Comparison of ENCODE assay signal across 18 mouse cellular contexts in genomic region chr5:47980459-47980858, GRCm38 (mm10). TPM values are rescaled to one million over a fixed set of nuclear protein-coding genes. Genes with fewer than 3 reads are reported as not detected.
DNase-seq lines count a peak whose midpoint lies in the region; ATAC-seq and TF ChIP-seq lines count a peak whose summit lies in the region.
"Had no signal": no experiment of that assay in that cellular context is flagged by ENCODE, and none has a peak within 500 bp of the region (broad histone marks: within the 10 kb centered on the region; RNA-seq: fewer than 3 reads in every experiment).

No protein-coding gene starts in this region.

- no peak overlapping the region for H3K4me2 ChIP-seq in midbrain, embryonic 14.5 days (ENCODE audit: low read length)
- H3K4me2 ChIP-seq in midbrain, embryonic 13.5 days (replicated peaks): no peak overlapping the region
- H3K4me2 ChIP-seq in stomach, postnatal 0 days (replicated peaks; ENCODE audit: low read depth): no peak overlapping the region
- H3K4me2 ChIP-seq: forebrain, embryonic 15.5 days; midbrain, embryonic 12.5 days; neural tube, embryonic 13.5 days had no signal

- TF ChIP-seq CTCF in brain, embryonic 14.5 days (IDR thresholded peaks at IDR 0.05; ENCODE audit: borderline replicate concordance, extremely low read depth, insufficient read depth, insufficient read length): peak; percentile 25; the same call in 1 of the 2 replicates
- TF ChIP-seq CTCF in stomach, postnatal 0 days (IDR thresholded peaks at IDR 0.05; ENCODE audit: low read depth): peak; percentile 58
- TF ChIP-seq CTCF in gastrocnemius, adult 2 months (IDR thresholded peaks at IDR 0.05): no peak

- peaks cover 15% of the 10 kb centered on the region; the same call in 1 of the 2 replicates for H3K4me1 ChIP-seq in midbrain, embryonic 14.5 days (ENCODE audit: control insufficient read depth, insufficient read depth, low read length)
- peaks cover 19% of the 10 kb centered on the region for H3K4me1 ChIP-seq in midbrain, embryonic 13.5 days (replicated peaks)
- peaks cover 3% of the 10 kb centered on the region; the same call in 1 of the 2 replicates for H3K4me1 ChIP-seq in stomach, postnatal 0 days (replicated peaks; ENCODE audit: control insufficient read depth, insufficient read depth)

- intact Hi-C loops in gastrocnemius, adult 2 months (cut with DNase I): no loop called here

- 30% methylated on average over 5 of the region's 5 CpGs for WGBS in midbrain, embryonic 14.5 days
- WGBS in midbrain, embryonic 13.5 days: 25% methylated on average over 5 of the region's 5 CpGs
- WGBS in stomach, postnatal 0 days: 39% methylated on average over 5 of the region's 5 CpGs

- no peak overlapping the region for H3K4me3 ChIP-seq in midbrain, embryonic 14.5 days (replicated peaks; ENCODE audit: low read depth, low read length)
- H3K4me3 ChIP-seq in midbrain, embryonic 13.5 days (replicated peaks): no peak overlapping the region
- H3K4me3 ChIP-seq in stomach, postnatal 0 days (ENCODE audit: low read depth, low read length): no peak overlapping the region
- H3K4me3 ChIP-seq in gastrocnemius, adult 2 months: no peak overlapping the region
- H3K4me3 ChIP-seq: forebrain, embryonic 15.5 days; midbrain, embryonic 12.5 days; neural tube, embryonic 13.5 days had no signal

- no peak overlapping the region for H3K27ac ChIP-seq in midbrain, embryonic 14.5 days (replicated peaks; ENCODE audit: low read depth, low read length)
- no peak overlapping the region for H3K27ac ChIP-seq in midbrain, embryonic 13.5 days
- H3K27ac ChIP-seq in stomach, postnatal 0 days (replicated peaks): no peak overlapping the region
- no peak overlapping the region for H3K27ac ChIP-seq in gastrocnemius, adult 2 months
- H3K27ac ChIP-seq: forebrain, embryonic 15.5 days; midbrain, embryonic 12.5 days; neural tube, embryonic 13.5 days had no signal

- no peak for ATAC-seq in midbrain, embryonic 14.5 days (ENCODE audit: low FRiP score, low TSS enrichment)
- ATAC-seq in midbrain, embryonic 13.5 days: no peak
- no peak for ATAC-seq in stomach, postnatal 0 days (ENCODE audit: low FRiP score, low TSS enrichment)
- ATAC-seq: forebrain, embryonic 15.5 days; hindbrain, embryonic 16.5 days had no signal

- H3K27me3 ChIP-seq in midbrain, embryonic 14.5 days (ENCODE audit: control insufficient read depth, insufficient read depth, low read length): no peaks in the 10 kb centered on the region
- H3K27me3 ChIP-seq in midbrain, embryonic 13.5 days: peaks cover 5% of the 10 kb centered on the region; the same call in 1 of the 2 replicates
- 0 out of 2 replicates have a peak, but pooled peaks cover 2% of the 10 kb centered on the region for H3K27me3 ChIP-seq in stomach, postnatal 0 days (ENCODE audit: control insufficient read depth, insufficient read depth, low read length)
- H3K27me3 ChIP-seq: CH12.LX; forebrain, embryonic 15.5 days; neural tube, embryonic 13.5 days had no signal

- no peak for TF ChIP-seq EP300 in stomach, postnatal 0 days (optimal IDR thresholded peaks at IDR 0.05)

- H3K9ac ChIP-seq in midbrain, embryonic 14.5 days (replicated peaks; ENCODE audit: low read length): no peak overlapping the region
- no peak overlapping the region for H3K9ac ChIP-seq in midbrain, embryonic 13.5 days (replicated peaks)
- no peak overlapping the region for H3K9ac ChIP-seq in stomach, postnatal 0 days (ENCODE audit: low read length)
- H3K9ac ChIP-seq: forebrain, embryonic 15.5 days; midbrain, embryonic 12.5 days; neural tube, embryonic 13.5 days had no signal

- no peak for TF ChIP-seq POLR2A in brain, embryonic 14.5 days (IDR thresholded peaks at IDR 0.05; ENCODE audit: borderline replicate concordance, extremely low read depth, insufficient read depth, insufficient read length, poor library complexity, severe bottlenecking)

- peak; percentile 11 for DNase-seq in kidney, postnatal 10 days
- DNase-seq in kidney, postnatal 36 days: no peak
- DNase-seq in midbrain, embryonic 14.5 days: peak; percentile 55
- DNase-seq in brain, embryonic 14.5 days (ENCODE audit: low read depth): peak; percentile 43
- no peak for DNase-seq in stomach, postnatal 0 days (ENCODE audit: low spot score)
- DNase-seq in gastrocnemius, adult 2 months: no peak
- DNase-seq: cerebellum, adult 11 months; cerebellum, postnatal 36 days; gastrocnemius, postnatal 10 days; heart, postnatal 10 days; kidney, adult 9 months; liver had no signal

- no peaks in the 10 kb centered on the region for H3K36me3 ChIP-seq in midbrain, embryonic 14.5 days (ENCODE audit: control insufficient read depth, insufficient read depth, low read length)
- no peaks in the 10 kb centered on the region for H3K36me3 ChIP-seq in midbrain, embryonic 13.5 days
- no peaks in the 10 kb centered on the region for H3K36me3 ChIP-seq in stomach, postnatal 0 days (ENCODE audit: control insufficient read depth, insufficient read depth, low read length)
- H3K36me3 ChIP-seq: forebrain, embryonic 15.5 days; midbrain, embryonic 12.5 days; neural tube, embryonic 13.5 days had no signal

- no peaks in the 10 kb centered on the region for H3K9me3 ChIP-seq in midbrain, embryonic 14.5 days (ENCODE audit: control insufficient read depth, low read length)
- H3K9me3 ChIP-seq in midbrain, embryonic 13.5 days: no peaks in the 10 kb centered on the region
- H3K9me3 ChIP-seq in stomach, postnatal 0 days (ENCODE audit: control insufficient read depth, low read length): no peaks in the 10 kb centered on the region
- H3K9me3 ChIP-seq: forebrain, embryonic 15.5 days; midbrain, embryonic 12.5 days; neural tube, embryonic 13.5 days had no signal

RNA-seq across cellular contexts. Expression of gene Slit2, which starts 2.5 kb away (rescaled TPM):
- polyA plus RNA-seq in midbrain, embryonic 14.5 days (2014; fragmentation: Nextera tagmentation; extraction: Ambion mirVana): 24.1 and 25.7 TPM in 2 replicates
- 29.1 and 37.8 TPM in 2 replicates for polyA plus RNA-seq in midbrain, embryonic 13.5 days (2015; fragmentation: Nextera tagmentation; extraction: Ambion mirVana)
- 20.7 and 31.8 TPM in 2 replicates for polyA plus RNA-seq in brain, embryonic 14.5 days (2012; rRNA removed)
- 7.8 and 9.1 TPM in 2 replicates for polyA plus RNA-seq in stomach, postnatal 0 days (2015; fragmentation: Nextera tagmentation; extraction: Ambion mirVana)
- total RNA-seq in gastrocnemius, adult 2 months (2021): 1 to 10 TPM in 1 of 2 experiments, under 1 TPM in 1; 0.64 to 1.4 TPM

Comparison
In these comparisons a context has a peak if more than half of its experiments do, and no peak if none do; other contexts are left out.
1. DNase-seq: peak in kidney, postnatal 10 days (single experiment), midbrain, embryonic 14.5 days (single experiment) and brain, embryonic 14.5 days (single experiment); none in kidney, postnatal 36 days (0 of 2), stomach, postnatal 0 days (single experiment) and gastrocnemius, adult 2 months (single experiment).